Mouse (Mus musculus) myocyte (in vitro differentiated cells): ENCODE measurements around the gene Tmx2.

ENCODE experiments used
- POLR2A ChIP-seq: IDR thresholded peaks from one replicate; pipeline ENCODE4 v1.6.1; 2011; ENCODE audit warnings: low read depth, mild to moderate bottlenecking, control low read depth, moderate library complexity; ENCODE audit not compliant: insufficient read length
- TCF12 ChIP-seq: IDR thresholded peaks from one replicate; pipeline ENCODE4 v1.6.1; 2011; ENCODE audit warnings: mild to moderate bottlenecking, control low read depth; ENCODE audit not compliant: poor library complexity, insufficient read depth, severe bottlenecking
- USF1 ChIP-seq: IDR thresholded peaks from one replicate; pipeline ENCODE4 v1.6.1; 2011; ENCODE audit warnings: low read depth, mild to moderate bottlenecking, control low read depth, moderate library complexity

DNA sequence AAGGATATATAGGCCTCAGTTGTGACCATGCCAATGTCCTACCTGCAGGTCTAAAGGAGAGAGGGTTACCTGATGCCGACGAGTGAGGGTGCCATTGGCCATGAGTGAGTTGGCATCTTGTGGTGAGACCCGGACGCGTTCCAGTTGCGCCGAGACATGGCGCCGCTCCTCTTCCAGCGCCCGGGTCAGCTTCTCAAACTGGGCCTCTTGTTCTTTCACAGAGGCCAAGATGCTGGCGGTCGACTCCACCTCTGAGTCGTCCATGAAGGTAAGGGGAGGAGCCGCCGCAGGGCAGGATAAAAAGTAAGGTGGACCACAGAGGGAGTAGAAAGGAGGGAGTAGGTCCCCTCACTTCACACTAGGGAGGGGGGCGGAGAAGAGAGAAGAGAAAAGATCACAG is 54.7 kb downstream of the Tmx2 start:
- TF ChIP-seq USF1 (no peak), POLR2A (no peak), TCF12 (no peak)
